Mouse (Mus musculus): ENCODE results near the gene Exoc6b. TPM values are rescaled to one million over a fixed set of nuclear protein-coding genes. Genes with fewer than 3 reads are reported as not detected.

Exoc6b gene
- polyA plus RNA-seq, 1 experiment from 2014 or later = 49.7 TPM

GRCm38 (mm10) chr6:84699579-84699978 is 369.7 kb downstream of the Exoc6b start:
- Histone ChIP-seq H3K27ac (ENCODE audit: low read length) (no peak overlapping the region), H3K27me3 (ENCODE audit: control insufficient read depth, insufficient read depth, low read length) (no peaks in the 10 kb centered on the region), H3K36me3 (ENCODE audit: control insufficient read depth, insufficient read depth, low read length) (no peaks in the 10 kb centered on the region), H3K4me3 (ENCODE audit: low read depth, low read length) (no peak overlapping the region), H3K4me1 (ENCODE audit: control insufficient read depth, insufficient read depth, low read length) (peaks cover 37% of the 10 kb centered on the region), H3K9me3 (ENCODE audit: control insufficient read depth, low read depth, low read length) (no peaks in the 10 kb centered on the region), H3K4me2 (replicated peaks; ENCODE audit: low read depth, low read length) (no peak overlapping the region), H3K9ac (replicated peaks; ENCODE audit: low read depth, low read length) (no peak overlapping the region)
- ATAC-seq (ENCODE audit: insufficient number of reproducible peaks, insufficient read depth, low FRiP score, low read depth) = no peak
- WGBS = 30% methylated on average over 5 of the region's 5 CpGs

- WGBS = 13% methylated on average over 1 of the region's 1 CpGs
- Histone ChIP-seq H3K27me3 (ENCODE audit: control insufficient read depth, insufficient read depth, low read length) (no peaks in the 10 kb centered on the region), H3K27ac (ENCODE audit: low read length) (peak overlapping the region; percentile 6; the same call in 1 of the 2 replicates), H3K36me3 (ENCODE audit: control insufficient read depth, insufficient read depth, low read length) (no peaks in the 10 kb centered on the region), H3K4me1 (ENCODE audit: control insufficient read depth, insufficient read depth, low read length) (peaks cover 45% of the 10 kb centered on the region), H3K9me3 (ENCODE audit: control insufficient read depth, low read depth, low read length) (no peaks in the 10 kb centered on the region), H3K9ac (replicated peaks; ENCODE audit: low read depth, low read length) (no peak overlapping the region), H3K4me3 (ENCODE audit: low read depth, low read length) (no peak overlapping the region), H3K4me2 (replicated peaks; ENCODE audit: low read depth, low read length) (no peak overlapping the region)
- ATAC-seq (ENCODE audit: insufficient number of reproducible peaks, insufficient read depth, low FRiP score, low read depth) = no peak
Observed at GRCm38 (mm10) chr6:84698288-84698673, 371.0 kb downstream of the Exoc6b start.

- H3K9me3 ChIP-seq (ENCODE audit: control insufficient read depth, low read depth, low read length) = no peaks in the 10 kb centered on the region
- H3K27ac ChIP-seq (ENCODE audit: low read length) = peak overlapping the region; percentile 6; the same call in 1 of the 2 replicates
- H3K4me3 ChIP-seq (ENCODE audit: low read depth, low read length) = no peak overlapping the region
- WGBS = 15% methylated on average over 9 of the region's 9 CpGs
- no peak overlapping the region for H3K4me2 ChIP-seq (replicated peaks; ENCODE audit: low read depth, low read length)
- peak; percentile 72 for ATAC-seq (ENCODE audit: insufficient number of reproducible peaks, insufficient read depth, low FRiP score, low read depth)
- H3K4me1 ChIP-seq (ENCODE audit: control insufficient read depth, insufficient read depth, low read length) = peaks cover 46% of the 10 kb centered on the region
- no peaks in the 10 kb centered on the region for H3K36me3 ChIP-seq (ENCODE audit: control insufficient read depth, insufficient read depth, low read length)
- H3K27me3 ChIP-seq (ENCODE audit: control insufficient read depth, insufficient read depth, low read length) = no peaks in the 10 kb centered on the region
- no peak overlapping the region for H3K9ac ChIP-seq (replicated peaks; ENCODE audit: low read depth, low read length)
Observed at GRCm38 (mm10) chr6:84697474-84698287, 371.6 kb downstream of the Exoc6b start.

- Histone ChIP-seq H3K27me3 (ENCODE audit: control insufficient read depth, insufficient read depth, low read length) (no peaks in the 10 kb centered on the region), H3K36me3 (ENCODE audit: control insufficient read depth, insufficient read depth, low read length) (no peaks in the 10 kb centered on the region), H3K9ac (replicated peaks; ENCODE audit: low read depth, low read length) (no peak overlapping the region), H3K4me2 (replicated peaks; ENCODE audit: low read depth, low read length) (no peak overlapping the region), H3K4me3 (ENCODE audit: low read depth, low read length) (no peak overlapping the region), H3K4me1 (ENCODE audit: control insufficient read depth, insufficient read depth, low read length) (peaks cover 37% of the 10 kb centered on the region), H3K9me3 (ENCODE audit: control insufficient read depth, low read depth, low read length) (no peaks in the 10 kb centered on the region), H3K27ac (ENCODE audit: low read length) (no peak overlapping the region)
- WGBS = 44% methylated on average over 4 of the region's 4 CpGs
- ATAC-seq (ENCODE audit: insufficient number of reproducible peaks, insufficient read depth, low FRiP score, low read depth) = no peak
Observed at GRCm38 (mm10) chr6:84693844-84694243, 375.5 kb downstream of the Exoc6b start.

- Histone ChIP-seq H3K36me3 (ENCODE audit: control insufficient read depth, insufficient read depth, low read length) (no peaks in the 10 kb centered on the region), H3K4me2 (replicated peaks; ENCODE audit: low read depth, low read length) (no peak overlapping the region), H3K27me3 (ENCODE audit: control insufficient read depth, insufficient read depth, low read length) (no peaks in the 10 kb centered on the region), H3K9ac (replicated peaks; ENCODE audit: low read depth, low read length) (no peak overlapping the region), H3K27ac (ENCODE audit: low read length) (no peak overlapping the region), H3K4me3 (ENCODE audit: low read depth, low read length) (no peak overlapping the region), H3K9me3 (ENCODE audit: control insufficient read depth, low read depth, low read length) (no peaks in the 10 kb centered on the region), H3K4me1 (ENCODE audit: control insufficient read depth, insufficient read depth, low read length) (peaks cover 32% of the 10 kb centered on the region)
- no peak for ATAC-seq (ENCODE audit: insufficient number of reproducible peaks, insufficient read depth, low FRiP score, low read depth)
- 82% methylated on average over 2 of the region's 2 CpGs for WGBS
Observed at GRCm38 (mm10) chr6:84693204-84693603, 376.1 kb downstream of the Exoc6b start.

GRCm38 (mm10) chr6:84691907-84692306 is 377.4 kb downstream of the Exoc6b start:
- no peak overlapping the region for H3K4me2 ChIP-seq (replicated peaks; ENCODE audit: low read depth, low read length)
- H3K9ac ChIP-seq (replicated peaks; ENCODE audit: low read depth, low read length) = no peak overlapping the region
- H3K27ac ChIP-seq (ENCODE audit: low read length) = no peak overlapping the region
- H3K36me3 ChIP-seq (ENCODE audit: control insufficient read depth, insufficient read depth, low read length) = no peaks in the 10 kb centered on the region
- peaks cover 19% of the 10 kb centered on the region for H3K4me1 ChIP-seq (ENCODE audit: control insufficient read depth, insufficient read depth, low read length)
- no peak overlapping the region for H3K4me3 ChIP-seq (ENCODE audit: low read depth, low read length)
- no peak for ATAC-seq (ENCODE audit: insufficient number of reproducible peaks, insufficient read depth, low FRiP score, low read depth)
- WGBS = 90% methylated on average over 3 of the region's 3 CpGs
- H3K27me3 ChIP-seq (ENCODE audit: control insufficient read depth, insufficient read depth, low read length) = no peaks in the 10 kb centered on the region
- no peaks in the 10 kb centered on the region for H3K9me3 ChIP-seq (ENCODE audit: control insufficient read depth, low read depth, low read length)

GRCm38 (mm10) chr6:84677770-84678169 is 391.5 kb downstream of the Exoc6b start:
- no peaks in the 10 kb centered on the region for H3K36me3 ChIP-seq (ENCODE audit: control insufficient read depth, insufficient read depth, low read length)
- H3K4me1 ChIP-seq (ENCODE audit: control insufficient read depth, insufficient read depth, low read length) = no peaks in the 10 kb centered on the region
- no peak overlapping the region for H3K9ac ChIP-seq (replicated peaks; ENCODE audit: low read depth, low read length)
- 80% methylated on average over 3 of the region's 3 CpGs for WGBS
- no peaks in the 10 kb centered on the region for H3K9me3 ChIP-seq (ENCODE audit: control insufficient read depth, low read depth, low read length)
- H3K27ac ChIP-seq (ENCODE audit: low read length) = no peak overlapping the region
- H3K4me3 ChIP-seq (ENCODE audit: low read depth, low read length) = no peak overlapping the region
- H3K27me3 ChIP-seq (ENCODE audit: control insufficient read depth, insufficient read depth, low read length) = no peaks in the 10 kb centered on the region
- no peak overlapping the region for H3K4me2 ChIP-seq (replicated peaks; ENCODE audit: low read depth, low read length)
- no peak for ATAC-seq (ENCODE audit: insufficient number of reproducible peaks, insufficient read depth, low FRiP score, low read depth)

- Histone ChIP-seq H3K27ac (ENCODE audit: low read length) (no peak overlapping the region), H3K36me3 (ENCODE audit: control insufficient read depth, insufficient read depth, low read length) (no peaks in the 10 kb centered on the region), H3K4me2 (replicated peaks; ENCODE audit: low read depth, low read length) (no peak overlapping the region), H3K27me3 (ENCODE audit: control insufficient read depth, insufficient read depth, low read length) (no peaks in the 10 kb centered on the region), H3K4me1 (ENCODE audit: control insufficient read depth, insufficient read depth, low read length) (no peaks in the 10 kb centered on the region), H3K9ac (replicated peaks; ENCODE audit: low read depth, low read length) (no peak overlapping the region), H3K4me3 (ENCODE audit: low read depth, low read length) (no peak overlapping the region), H3K9me3 (ENCODE audit: control insufficient read depth, low read depth, low read length) (no peaks in the 10 kb centered on the region)
- ATAC-seq (ENCODE audit: insufficient number of reproducible peaks, insufficient read depth, low FRiP score, low read depth) = no peak
- WGBS = 89% methylated on average over 3 of the region's 3 CpGs
Observed at GRCm38 (mm10) chr6:84674936-84675335, 394.4 kb downstream of the Exoc6b start.

- Histone ChIP-seq H3K4me2 (replicated peaks; ENCODE audit: low read depth, low read length) (no peak overlapping the region), H3K4me1 (ENCODE audit: control insufficient read depth, insufficient read depth, low read length) (no peaks in the 10 kb centered on the region), H3K9me3 (ENCODE audit: control insufficient read depth, low read depth, low read length) (no peaks in the 10 kb centered on the region), H3K36me3 (ENCODE audit: control insufficient read depth, insufficient read depth, low read length) (no peaks in the 10 kb centered on the region), H3K27me3 (ENCODE audit: control insufficient read depth, insufficient read depth, low read length) (no peaks in the 10 kb centered on the region), H3K27ac (ENCODE audit: low read length) (no peak overlapping the region), H3K4me3 (ENCODE audit: low read depth, low read length) (no peak overlapping the region), H3K9ac (replicated peaks; ENCODE audit: low read depth, low read length) (no peak overlapping the region)
- 82% methylated on average over 7 of the region's 7 CpGs for WGBS
- no peak for ATAC-seq (ENCODE audit: insufficient number of reproducible peaks, insufficient read depth, low FRiP score, low read depth)
Observed at GRCm38 (mm10) chr6:84674136-84674535, 395.2 kb downstream of the Exoc6b start.
